Mouse (Mus musculus) heart, adult 2 months (tissue): Measurements from ENCODE around the gene Slf2.

Source experiments
- CTCF ChIP-seq: fragments of 200-600 bp; IDR thresholded peaks from 2 replicates; pipeline ENCODE4 v1.8.1; 2022; ENCODE audit warnings: antibody characterized with exemption, mild to moderate bottlenecking, moderate library complexity
- EP300 ChIP-seq: fragments of 200-500 bp; IDR thresholded peaks from 2 replicates; pipeline ENCODE4 v1.6.1; 2011; ENCODE audit warnings: low read depth, low read length, control low read depth; ENCODE audit not compliant: insufficient read depth
- POLR2A ChIP-seq: fragments of 200-500 bp; IDR thresholded peaks from 2 replicates; pipeline ENCODE4 v1.6.1; 2011; ENCODE audit warnings: mild to moderate bottlenecking, low read depth, low read length, control low read depth; ENCODE audit not compliant: insufficient read depth

GRCm38 (mm10) chr19:44897521-44897920, 33.4 kb upstream of the Slf2 start:
- no peak for TF ChIP-seq POLR2A
- no peak for TF ChIP-seq EP300
- no peak for TF ChIP-seq CTCF
